Mouse (Mus musculus) heart, postnatal 25 days (tissue): ENCODE data around the gene Gsn. TPM values are rescaled to one million over a fixed set of nuclear protein-coding genes. Genes with fewer than 3 reads are reported as not detected.

ENCODE experiments used
- DNase-seq: peaks from one replicate; pipeline ENCODE4 v3.0.0; 2022; ENCODE audit warnings: low spot score
- intact Hi-C: fragments of 180-260 bp; cut with DNase I; formaldehyde crosslinking; loops from one replicate; pipeline ENCODE4 v1.15.1; 2025
- total RNA-seq, 2 experiments: library from RNA; stranded (reverse); gene quantifications; 2 replicates each; pipeline ENCODE4 v1.2.3; 2021

Gsn gene
- 100 to 1,000 TPM; 860 to 960 TPM for total RNA-seq

GRCm38 (mm10) chr2:35255885-35256833 is at the start of gene Gsn:
Gene Gsn, plus strand, starts transcription at chr2:35256380.
- peak; percentile 75 for DNase-seq
- intact Hi-C loops, result no loop called here

- DNase-seq, result no peak
- intact Hi-C loops, result no loop called here
These were observed 49.4 kb upstream of the Gsn start for GRCm38 (mm10) chr2:35206761-35207160.

GRCm38 (mm10) chr2:35208054-35208453 is 48.1 kb upstream of the Gsn start:
- intact Hi-C loops, result no loop called here
- DNase-seq, result no peak

GRCm38 (mm10) chr2:35208931-35209665 is 47.1 kb upstream of the Gsn start:
- intact Hi-C loops, result no loop called here
- no peak for DNase-seq

GRCm38 (mm10) chr2:35211681-35212080 is 44.5 kb upstream of the Gsn start:
- DNase-seq, result no peak
- intact Hi-C loops, result loop anchor here (5.0 kb wide), 1 partner anchor 136 kb away; no protein-coding TSS in a partner anchor

GRCm38 (mm10) chr2:35213345-35213910 is 42.8 kb upstream of the Gsn start:
- intact Hi-C loops, result loop anchor here (5.0 kb wide), 1 partner anchor 134 kb away; no protein-coding TSS in a partner anchor
- DNase-seq, result no peak

GRCm38 (mm10) chr2:35214881-35215358 is 41.3 kb upstream of the Gsn start:
- peak; percentile 66 for DNase-seq
- intact Hi-C loops, result loop anchor here (1.0 to 5.0 kb wide), 3 partner anchors 55 to 182 kb away; partner anchors contain the start of gene 4930402F06Rik

- intact Hi-C loops, result loop anchor here (5.0 kb wide), 1 partner anchor 182 kb away; the partner anchor contains the start of gene 4930402F06Rik
- no peak for DNase-seq
These were observed 40.8 kb upstream of the Gsn start for GRCm38 (mm10) chr2:35215363-35215762.

- intact Hi-C loops, result loop anchor here (5.0 kb wide), 1 partner anchor 181 kb away; the partner anchor contains the start of gene 4930402F06Rik
- no peak for DNase-seq
These were observed 39.5 kb upstream of the Gsn start for GRCm38 (mm10) chr2:35216701-35217100.

- no peak for DNase-seq
- intact Hi-C loops, result loop anchor here (5.0 kb wide), 1 partner anchor 179 kb away; the partner anchor contains the start of gene 4930402F06Rik
These were observed 37.4 kb upstream of the Gsn start for GRCm38 (mm10) chr2:35218736-35219135.

- intact Hi-C loops, result no loop called here
These were observed 33.3 kb upstream of the Gsn start for GRCm38 (mm10) chr2:35222822-35223391.

GRCm38 (mm10) chr2:35224285-35224684 is 31.9 kb upstream of the Gsn start:
- no peak for DNase-seq
- intact Hi-C loops, result no loop called here

More at GRCm38 (mm10) chr2:35222822-35223391, 33.3 kb upstream of the Gsn start:
- no peak for DNase-seq

GRCm38 (mm10) chr2:35228145-35228544 is 28.0 kb upstream of the Gsn start:
- DNase-seq, result no peak
- intact Hi-C loops, result no loop called here

- no peak for DNase-seq
- intact Hi-C loops, result no loop called here
These were observed 26.0 kb upstream of the Gsn start for GRCm38 (mm10) chr2:35230215-35230614.

GRCm38 (mm10) chr2:35231871-35232270 is 24.3 kb upstream of the Gsn start:
- intact Hi-C loops, result no loop called here
- no peak for DNase-seq

- intact Hi-C loops, result no loop called here
- no peak for DNase-seq
These were observed 23.4 kb upstream of the Gsn start for GRCm38 (mm10) chr2:35232595-35233445.

- intact Hi-C loops, result no loop called here
- DNase-seq, result no peak
These were observed 22.3 kb upstream of the Gsn start for GRCm38 (mm10) chr2:35233898-35234297.

- intact Hi-C loops, result no loop called here
- DNase-seq, result no peak
These were observed 21.2 kb upstream of the Gsn start for GRCm38 (mm10) chr2:35235021-35235420.

GRCm38 (mm10) chr2:35244241-35244640 is 11.9 kb upstream of the Gsn start:
- intact Hi-C loops, result no loop called here
- no peak for DNase-seq
